In the genomic region with DNA sequence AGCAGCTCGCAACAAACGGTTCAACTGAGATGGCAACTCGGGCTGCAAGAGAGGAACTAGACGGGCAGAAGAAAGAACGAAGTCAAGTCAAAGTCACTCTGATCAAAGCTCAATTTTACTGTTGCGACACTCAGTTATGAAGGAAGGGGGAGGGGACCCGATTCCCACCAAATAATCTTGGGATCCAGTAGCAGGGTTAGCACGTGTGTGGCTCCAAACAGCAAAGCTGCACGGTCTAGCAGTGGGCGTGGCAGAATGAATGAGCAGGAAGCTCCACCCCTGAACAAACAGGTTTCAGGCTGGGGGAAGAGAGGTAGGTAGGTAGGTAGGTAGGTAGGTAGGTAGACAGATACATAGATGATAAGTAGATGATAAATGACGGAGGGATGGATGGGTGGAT, we compare ENCODE assay signal across 7 mouse cellular contexts.
DNase-seq lines count a peak whose midpoint lies in the region; ATAC-seq and TF ChIP-seq lines count a peak whose summit lies in the region.
"Not testable (repeated sequence)": the region's sequence is repeated elsewhere in the genome, so short reads cannot be mapped to it uniquely, and the experiment has no call there.

No protein-coding gene starts in this region.

- not testable (repeated sequence) for TF ChIP-seq EP300 in stomach, postnatal 0 days (optimal IDR thresholded peaks at IDR 0.05)

- not testable (repeated sequence) for H3K4me2 ChIP-seq in embryonic facial prominence, embryonic 12.5 days (replicated peaks); liver, embryonic 11.5 days; stomach, postnatal 0 days (replicated peaks; ENCODE audit: low read depth)

- H3K27me3 ChIP-seq in embryonic facial prominence, embryonic 12.5 days; heart, embryonic 10.5 days (ENCODE audit: insufficient read depth, poor library complexity, severe bottlenecking); liver, embryonic 11.5 days (replicated peaks; ENCODE audit: control insufficient read depth, insufficient read depth, low read length); stomach, postnatal 0 days (ENCODE audit: control insufficient read depth, insufficient read depth, low read length): not testable (repeated sequence)

- not testable (repeated sequence) for H3K4me3 ChIP-seq in embryonic facial prominence, embryonic 12.5 days; heart, embryonic 10.5 days; liver, embryonic 11.5 days (ENCODE audit: low read depth, low read length); stomach, postnatal 0 days (ENCODE audit: low read depth, low read length)

- DNase-seq in R1 (ENCODE audit: low read depth, low spot score) = peak; percentile 39
- peak; percentile 1 for DNase-seq in gastrocnemius, postnatal 25 days
- peak; percentile 76 for DNase-seq in heart, adult 11 months
- peak; percentile 66 for DNase-seq in heart, embryonic 10.5 days (ENCODE audit: low spot score)
- peak; percentile 28 for DNase-seq in liver, embryonic 11.5 days (ENCODE audit: low spot score)
- DNase-seq in stomach, postnatal 0 days (ENCODE audit: low spot score) = peak; percentile 44

- H3K9ac ChIP-seq in embryonic facial prominence, embryonic 12.5 days = peak overlapping the region; percentile 19; the same call in 1 of the 2 replicates
- not testable (repeated sequence) for H3K9ac ChIP-seq in liver, embryonic 11.5 days (ENCODE audit: low read depth, low read length); stomach, postnatal 0 days (ENCODE audit: low read length)

- WGBS in embryonic facial prominence, embryonic 12.5 days = 91% methylated on average over 11 of the region's 11 CpGs
- WGBS in heart, embryonic 10.5 days = 87% methylated on average over 11 of the region's 11 CpGs
- 84% methylated on average over 11 of the region's 11 CpGs for WGBS in liver, embryonic 11.5 days
- WGBS in stomach, postnatal 0 days = 70% methylated on average over 11 of the region's 11 CpGs

- not testable (repeated sequence) for TF ChIP-seq CTCF in stomach, postnatal 0 days (IDR thresholded peaks at IDR 0.05; ENCODE audit: low read depth)

- H3K36me3 ChIP-seq in embryonic facial prominence, embryonic 12.5 days; heart, embryonic 10.5 days; liver, embryonic 11.5 days (ENCODE audit: control insufficient read depth, insufficient read depth, low read length); stomach, postnatal 0 days (ENCODE audit: control insufficient read depth, insufficient read depth, low read length): not testable (repeated sequence)

- not testable (repeated sequence) for ATAC-seq in embryonic facial prominence, embryonic 12.5 days (ENCODE audit: insufficient number of reproducible peaks, insufficient read depth, low FRiP score, low TSS enrichment); liver, embryonic 11.5 days (replicated peaks; ENCODE audit: low FRiP score); stomach, postnatal 0 days (ENCODE audit: low FRiP score, low TSS enrichment)

- H3K27ac ChIP-seq in embryonic facial prominence, embryonic 12.5 days; heart, embryonic 10.5 days; liver, embryonic 11.5 days (ENCODE audit: low read depth, low read length); stomach, postnatal 0 days (replicated peaks): not testable (repeated sequence)

- not testable (repeated sequence) for H3K9me3 ChIP-seq in embryonic facial prominence, embryonic 12.5 days; heart, embryonic 10.5 days; liver, embryonic 11.5 days (ENCODE audit: control insufficient read depth, low read length); stomach, postnatal 0 days (ENCODE audit: control insufficient read depth, low read length)

- not testable (repeated sequence) for H3K4me1 ChIP-seq in embryonic facial prominence, embryonic 12.5 days; heart, embryonic 10.5 days; liver, embryonic 11.5 days (replicated peaks; ENCODE audit: control insufficient read depth, insufficient read depth, low read length); stomach, postnatal 0 days (replicated peaks; ENCODE audit: control insufficient read depth, insufficient read depth)

Comparison
In these comparisons a context has a peak if more than half of its experiments do, and no peak if none do; other contexts are left out.
1. DNase-seq: peak in every context shown above with its lines; median percentile 76 in heart, adult 11 months; 66 in heart, embryonic 10.5 days; 44 in stomach, postnatal 0 days; 39 in R1; 28 in liver, embryonic 11.5 days; 1 in gastrocnemius, postnatal 25 days.